Mouse (Mus musculus) heart, embryonic 15.5 days (tissue): Measurements from ENCODE around the gene Mageb1. TPM values are rescaled to one million over a fixed set of nuclear protein-coding genes. Genes with fewer than 3 reads are reported as not detected.
"Not testable (repeated sequence)": the region's sequence is repeated elsewhere in the genome, so short reads cannot be mapped to it uniquely, and the experiment has no call there.

Experiments
- ATAC-seq: fragments of 200-750 bp; cut with Nextera tagmentation; replicated peaks from 2 replicates; pipeline ENCODE4 v1.8.0; 2017; ENCODE audit warnings: low read depth, moderate TSS enrichment; ENCODE audit not compliant: insufficient number of reproducible peaks, insufficient read depth, low FRiP score
- H3K27ac ChIP-seq: fragments of 300-500 bp; sonication (generic); 2 replicates; pipeline ENCODE4 v1.5.1; 2015; ENCODE audit warnings: mild to moderate bottlenecking, inconsistent platforms
- H3K27me3 ChIP-seq: fragments of 300-500 bp; sonication (generic); 2 replicates; pipeline ENCODE4 v1.6.1; 2015; ENCODE audit warnings: inconsistent platforms
- H3K36me3 ChIP-seq: fragments of 300-500 bp; sonication (generic); 2 replicates; pipeline ENCODE4 v1.6.1; 2015; ENCODE audit warnings: mild to moderate bottlenecking, inconsistent platforms
- H3K4me1 ChIP-seq: fragments of 300-500 bp; sonication (generic); replicated peaks from 2 replicates; pipeline ENCODE4 v1.6.1; 2015; ENCODE audit warnings: inconsistent platforms
- H3K4me2 ChIP-seq: fragments of 300-500 bp; sonication (generic); 2 replicates; pipeline ENCODE4 v1.6.1; 2015; ENCODE audit warnings: inconsistent platforms, mild to moderate bottlenecking, moderate library complexity
- H3K4me3 ChIP-seq: fragments of 300-500 bp; sonication (generic); 2 replicates; pipeline ENCODE4 v1.5.1; 2015; ENCODE audit warnings: mild to moderate bottlenecking, inconsistent platforms
- H3K9ac ChIP-seq: fragments of 300-500 bp; sonication (generic); 2 replicates; pipeline ENCODE4 v1.6.1; 2015; ENCODE audit warnings: mild to moderate bottlenecking, inconsistent platforms
- H3K9me3 ChIP-seq: fragments of 300-500 bp; sonication (generic); replicated peaks from 2 replicates; pipeline ENCODE4 v1.6.1; 2016; ENCODE audit warnings: inconsistent platforms
- WGBS: fragments of 180-500 bp; shearing (Covaris S2); methylation state at CpG from one replicate; pipeline ENCODE4 v1.1.7; 2015; ENCODE audit warnings: mixed read lengths; 5-methylcytosine and 5-hydroxymethylcytosine counted together
- polyA plus RNA-seq: library from polyadenylated mRNA; unstranded; fragments of >200 nt; fragmentation: Nextera tagmentation; extraction: Ambion mirVana; gene quantifications from 2 replicates; pipeline ENCODE4 v1.2.1, GENCODE M21; 2015

Gene Mageb1
- polyA plus RNA-seq: not detected in 2 replicates

DNA sequence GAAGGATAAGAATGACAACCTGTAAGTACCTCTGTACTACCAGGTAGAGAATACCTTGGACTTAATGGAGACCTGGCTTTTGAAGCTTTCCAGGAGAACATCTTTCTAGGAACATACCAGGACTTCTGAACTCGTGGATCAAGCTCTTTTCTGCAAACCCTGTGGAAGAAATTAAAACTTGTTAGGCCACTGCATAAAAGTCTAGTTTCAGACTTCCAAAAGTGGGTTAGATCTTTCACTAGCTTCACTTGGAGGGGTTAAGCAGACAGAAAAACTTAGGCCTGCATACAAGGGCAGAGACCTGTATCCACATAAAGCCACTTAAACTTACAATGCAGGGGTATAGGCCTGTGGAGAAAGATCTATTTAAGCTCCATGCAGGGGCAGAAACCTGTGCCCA is at the start of gene Mageb1:
TSS of gene Mageb1 (minus strand) at position 101 of the 400 bp plus-strand sequence.
- not testable (repeated sequence) for H3K9ac ChIP-seq, H3K4me1 ChIP-seq, H3K36me3 ChIP-seq, ATAC-seq, H3K9me3 ChIP-seq, H3K4me2 ChIP-seq, H3K4me3 ChIP-seq, H3K27ac ChIP-seq, H3K27me3 ChIP-seq
- 20% methylated on average over 1 of the region's 1 CpGs for WGBS

Other genes with a start within 250 kb of the Mageb1 start
- not detected in 2 replicates for gene Mageb5, start 233.3 kb downstream of the Mageb1 start, polyA plus RNA-seq